Mouse (Mus musculus) CH12.LX (cell line): ENCODE results near the gene Mctp1. TPM values are rescaled to one million over a fixed set of nuclear protein-coding genes. Genes with fewer than 3 reads are reported as not detected.

Source experiments
- DNase-seq: peaks from one replicate; pipeline ENCODE4 v3.0.0-alpha.2; 2013; ENCODE audit errors: extremely low read depth
- H3K27ac ChIP-seq: 2 replicates; pipeline ENCODE4 v1.5.1; 2012; ENCODE audit warnings: low read depth, mild to moderate bottlenecking, control low read depth, moderate library complexity; ENCODE audit not compliant: insufficient read depth
- H3K27me3 ChIP-seq: replicated peaks from 2 replicates; pipeline ENCODE3; 2012; ENCODE audit warnings: inconsistent platforms
- H3K36me3 ChIP-seq, 2 experiments: replicated peaks in 1 of 2; 2 replicates each; pipeline versions ENCODE3 to v1.6.1; 2012; ENCODE audit warnings: inconsistent platforms in 1 of 2, low read length in 1 of 2, mild to moderate bottlenecking in 1 of 2, mixed read lengths in 1 of 2, moderate library complexity in 1 of 2; ENCODE audit not compliant: control insufficient read depth in 1 of 2, insufficient read depth in 1 of 2
- H3K4me1 ChIP-seq, 2 experiments: 2 replicates each; pipeline ENCODE4 v1.6.1; 2012; ENCODE audit warnings: inconsistent platforms in 1 of 2, moderate library complexity in 1 of 2; ENCODE audit not compliant: insufficient read depth in 2 of 2, control insufficient read depth in 1 of 2
- H3K4me2 ChIP-seq: 2 replicates; pipeline ENCODE4 v1.6.1; 2012; ENCODE audit warnings: low read depth, mild to moderate bottlenecking, control low read depth; ENCODE audit not compliant: poor library complexity, insufficient read depth, severe bottlenecking
- H3K4me3 ChIP-seq, 3 experiments: fragments of 150-350 bp in 1 of 3; sonication (generic) in 1 of 3; replicated peaks in 1 of 3; 2 replicates each; pipeline versions ENCODE3 to v1.5.1; 2011 to 2012; ENCODE audit warnings: low read depth in 2 of 3, low read length in 2 of 3, mild to moderate bottlenecking in 2 of 3, moderate library complexity in 2 of 3, control low read depth in 1 of 3, improper control_type of control experiment in 1 of 3, inconsistent platforms in 1 of 3, mixed read lengths in 1 of 3; ENCODE audit not compliant: poor library complexity in 1 of 3
- H3K79me2 ChIP-seq: replicated peaks from 2 replicates; pipeline ENCODE4 v1.6.1; 2012; ENCODE audit warnings: mild to moderate bottlenecking, moderate library complexity; ENCODE audit not compliant: control insufficient read depth, poor library complexity, insufficient read depth, severe bottlenecking; ENCODE audit errors: extremely low read depth
- H3K9ac ChIP-seq: 2 replicates; pipeline ENCODE4 v1.6.1; 2012; ENCODE audit warnings: low read depth, mild to moderate bottlenecking, control low read depth, moderate library complexity; ENCODE audit not compliant: insufficient read depth
- H3K9me3 ChIP-seq: replicated peaks from 2 replicates; pipeline ENCODE3; 2012; ENCODE audit warnings: low read length, inconsistent platforms, mixed read lengths
- CTCF ChIP-seq, 2 experiments: IDR thresholded peaks in 1 of 2; conservative IDR thresholded peaks in 1 of 2; 2 replicates each; pipeline ENCODE4 v1.5.1; 2011 to 2012; ENCODE audit warnings: low read depth in 2 of 2, low read length in 2 of 2, improper control_type of control experiment in 1 of 2, inconsistent platforms in 1 of 2, mild to moderate bottlenecking in 1 of 2, moderate library complexity in 1 of 2
- ELF1 ChIP-seq: IDR thresholded peaks from 2 replicates; pipeline ENCODE4 v1.6.1; 2014; ENCODE audit warnings: low read depth, mild to moderate bottlenecking, inconsistent platforms, low read length, improper control_type of control experiment
- ETS1 ChIP-seq: conservative IDR thresholded peaks from 2 replicates; pipeline ENCODE4 v1.6.1; 2012; ENCODE audit warnings: low read depth, mild to moderate bottlenecking, inconsistent platforms, low read length, improper control_type of control experiment, moderate library complexity
- JUN ChIP-seq: IDR thresholded peaks from 2 replicates; pipeline ENCODE4 v1.6.1; 2011; ENCODE audit warnings: low read depth, mild to moderate bottlenecking, low read length, improper control_type of control experiment, moderate library complexity; ENCODE audit not compliant: insufficient read depth
- MAX ChIP-seq: IDR thresholded peaks from 2 replicates; pipeline ENCODE4 v1.6.1; 2011; ENCODE audit warnings: low read length, improper control_type of control experiment
- MAZ ChIP-seq: IDR thresholded peaks from 2 replicates; pipeline ENCODE4 v1.6.1; 2012; ENCODE audit warnings: low read depth, mild to moderate bottlenecking, inconsistent platforms, low read length, improper control_type of control experiment, moderate library complexity
- MEF2A ChIP-seq: IDR thresholded peaks from 2 replicates; pipeline ENCODE4 v1.6.1; 2014; ENCODE audit warnings: low read depth, mild to moderate bottlenecking, inconsistent platforms, low read length, improper control_type of control experiment, borderline replicate concordance
- MYC ChIP-seq: IDR thresholded peaks from 2 replicates; pipeline ENCODE4 v1.6.1; 2011; ENCODE audit warnings: low read depth, mild to moderate bottlenecking, improper control_type of control experiment, low read length
- NELFE ChIP-seq: IDR thresholded peaks from 2 replicates; pipeline ENCODE4 v1.6.1; 2011; ENCODE audit warnings: low read depth, low read length, improper control_type of control experiment
- NRF1 ChIP-seq: IDR thresholded peaks from 2 replicates; pipeline ENCODE4 v1.6.1; 2014; ENCODE audit warnings: low read depth, mild to moderate bottlenecking, inconsistent platforms, low read length, improper control_type of control experiment, moderate library complexity
- PAX5 ChIP-seq: IDR thresholded peaks from 2 replicates; pipeline ENCODE4 v1.6.1; 2012; ENCODE audit warnings: low read length, inconsistent platforms, mixed read lengths
- POLR2A ChIP-seq: IDR thresholded peaks from 2 replicates; pipeline ENCODE4 v1.6.1; 2011; ENCODE audit warnings: low read depth, mild to moderate bottlenecking, improper control_type of control experiment, low read length
- POLR2AphosphoS2 ChIP-seq: IDR thresholded peaks from 2 replicates; pipeline ENCODE4 v1.6.1; 2011; ENCODE audit warnings: low read depth, low read length, improper control_type of control experiment
- RAD21 ChIP-seq: IDR thresholded peaks from 2 replicates; pipeline ENCODE4 v1.6.1; 2011; ENCODE audit warnings: low read depth, mild to moderate bottlenecking, low read length, improper control_type of control experiment, moderate library complexity
- RCOR1 ChIP-seq: conservative IDR thresholded peaks from 2 replicates; pipeline ENCODE4 v1.6.1; 2012; ENCODE audit warnings: low read depth, mild to moderate bottlenecking, inconsistent platforms, low read length, improper control_type of control experiment
- SIN3A ChIP-seq: IDR thresholded peaks from 2 replicates; pipeline ENCODE4 v1.6.1; 2012; ENCODE audit warnings: low read length, improper control_type of control experiment, inconsistent platforms
- SMC3 ChIP-seq: IDR thresholded peaks from 2 replicates; pipeline ENCODE4 v1.6.1; 2011; ENCODE audit warnings: low read depth, low read length, improper control_type of control experiment
- dilution Hi-C: fragments of 300-500 bp; cut with MboI; formaldehyde crosslinking; loops from 2 replicates; pipeline ENCODE4 v1.14.3; 2020; ENCODE audit warnings: low sequenced_read_pairs; ENCODE audit not compliant: extremely low pct_unique_long_range_greater_than_20kb, extremely low pct_ligation_motif_present
- in situ Hi-C: fragments of 300-500 bp; cut with MboI; formaldehyde crosslinking; loops from 3 replicates; pipeline ENCODE4 v1.14.3; 2019; ENCODE audit warnings: low sequenced_read_pairs, low pct_ligation_motif_present, low pct_unique_long_range_greater_than_20kb, mixed read lengths
- polyA plus RNA-seq: library from polyadenylated mRNA; unstranded; fragments of >175 nt; gene quantifications from 2 replicates; pipeline ENCODE4 v1.2.1, GENCODE M21; 2012; ENCODE audit warnings: low read depth; ENCODE audit not compliant: insufficient read length
- total RNA-seq, 2 experiments: library from RNA; depleted of rRNA; stranded (reverse); fragments of 300-350 nt in 1 of 2; fragments of >200 nt in 1 of 2; gene quantifications; 2 replicates each; pipeline ENCODE4 v1.2.3; 2012 to 2014

Gene Mctp1
- total and polyA plus RNA-seq, 3 experiments: 3.0 to 5.3 (median 3.7) TPM

- Histone ChIP-seq H3K4me3 (no peak overlapping the region), H3K9ac (no peak overlapping the region), H3K9me3 (no peaks in the 10 kb centered on the region), H3K27ac (no peak overlapping the region), H3K4me2 (no peak overlapping the region), H3K27me3 (no peaks in the 10 kb centered on the region), H3K36me3 (peaks cover 5 to 24% of the 10 kb centered on the region in 2 experiments), H3K79me2 (no peaks in the 10 kb centered on the region), H3K4me1 (no peaks in the 10 kb centered on the region)
- peak; percentile 3 for DNase-seq
- TF ChIP-seq CTCF (conservative IDR thresholded peaks at IDR 0.05 in 1 of 2, IDR thresholded peaks at IDR 0.05 in 1 of 2; ENCODE audit: low read depth in 2 of 2, low read length in 2 of 2) (peak in 1 of 2 experiments; percentile 53; a peak in 2 of 4 replicates), MEF2A (no peak), MAZ (no peak), RAD21 (peak; percentile 59), JUN (no peak), SMC3 (peak; percentile 39), ETS1 (no peak), ELF1 (no peak), NRF1 (no peak), SIN3A (no peak), POLR2A (no peak), NELFE (no peak), MYC (no peak), MAX (no peak)
- dilution Hi-C loops (no loop called here), in situ Hi-C loops (no loop called here)
These were observed 661.0 kb downstream of the Mctp1 start for GRCm38 (mm10) chr13:77045375-77045774.

- peaks cover 5 to 25% of the 10 kb centered on the region in 2 experiments for H3K36me3 ChIP-seq
- no peak overlapping the region for H3K9ac ChIP-seq
- no peaks in the 10 kb centered on the region for H3K9me3 ChIP-seq
- no peaks in the 10 kb centered on the region for H3K79me2 ChIP-seq
- dilution Hi-C loops (no loop called here), in situ Hi-C loops (no loop called here)
- no peak for DNase-seq
- H3K27me3 ChIP-seq: no peaks in the 10 kb centered on the region
- TF ChIP-seq MYC: no peak
- TF ChIP-seq PAX5: no peak
- TF ChIP-seq RCOR1: no peak
- TF ChIP-seq POLR2AphosphoS2: no peak
- TF ChIP-seq RAD21: no peak
- no peak overlapping the region for H3K27ac ChIP-seq
- H3K4me2 ChIP-seq: no peak overlapping the region
- H3K4me3 ChIP-seq: no peak overlapping the region
- no peaks in the 10 kb centered on the region for H3K4me1 ChIP-seq
These were observed 662.1 kb downstream of the Mctp1 start for GRCm38 (mm10) chr13:77046416-77046815.
